Mouse (Mus musculus) hindbrain, embryonic 13.5 days (tissue): ENCODE measurements around the gene Prss3. TPM values are rescaled to one million over a fixed set of nuclear protein-coding genes. Genes with fewer than 3 reads are reported as not detected.
"Not testable (repeated sequence)": the region's sequence is repeated elsewhere in the genome, so short reads cannot be mapped to it uniquely, and the experiment has no call there.

Source experiments
- ATAC-seq: fragments of 200-750 bp; cut with Nextera tagmentation; 2 replicates; pipeline ENCODE4 v1.8.0; 2017; ENCODE audit warnings: moderate TSS enrichment; ENCODE audit not compliant: low FRiP score
- H3K27ac ChIP-seq: fragments of 300-500 bp; sonication (generic); 2 replicates; pipeline ENCODE4 v1.5.1; 2015; ENCODE audit warnings: inconsistent platforms, mild to moderate bottlenecking, moderate library complexity
- H3K27me3 ChIP-seq: fragments of 300-500 bp; sonication (generic); 2 replicates; pipeline ENCODE4 v1.6.1; 2015; ENCODE audit warnings: mild to moderate bottlenecking, inconsistent platforms
- H3K36me3 ChIP-seq: fragments of 300-500 bp; sonication (generic); 2 replicates; pipeline ENCODE4 v1.6.1; 2015; ENCODE audit warnings: mild to moderate bottlenecking, inconsistent platforms
- H3K4me1 ChIP-seq: fragments of 300-500 bp; sonication (generic); replicated peaks from 2 replicates; pipeline ENCODE4 v1.6.1; 2015; ENCODE audit warnings: inconsistent platforms
- H3K4me2 ChIP-seq: fragments of 300-500 bp; sonication (generic); 2 replicates; pipeline ENCODE4 v1.6.1; 2015; ENCODE audit warnings: inconsistent platforms, mild to moderate bottlenecking, moderate library complexity
- H3K4me3 ChIP-seq: fragments of 300-500 bp; sonication (generic); 2 replicates; pipeline ENCODE4 v1.5.1; 2015; ENCODE audit warnings: mild to moderate bottlenecking, inconsistent platforms
- H3K9ac ChIP-seq: fragments of 300-500 bp; sonication (generic); 2 replicates; pipeline ENCODE4 v1.6.1; 2015; ENCODE audit warnings: mild to moderate bottlenecking, inconsistent platforms
- H3K9me3 ChIP-seq: fragments of 300-500 bp; sonication (generic); 2 replicates; pipeline ENCODE4 v1.6.1; 2016; ENCODE audit warnings: inconsistent platforms
- WGBS: fragments of 180-500 bp; shearing (Covaris S2); methylation state at CpG from one replicate; pipeline ENCODE4 v1.1.7; 2015; 5-methylcytosine and 5-hydroxymethylcytosine counted together
- polyA plus RNA-seq: library from polyadenylated mRNA; unstranded; fragments of >200 nt; fragmentation: Nextera tagmentation; extraction: Ambion mirVana; gene quantifications from 2 replicates; pipeline ENCODE4 v1.2.1, GENCODE M21; 2015

Prss3 gene
- 0.31 TPM in 1 of 2 replicates, not detected in the other for polyA plus RNA-seq

DNA sequence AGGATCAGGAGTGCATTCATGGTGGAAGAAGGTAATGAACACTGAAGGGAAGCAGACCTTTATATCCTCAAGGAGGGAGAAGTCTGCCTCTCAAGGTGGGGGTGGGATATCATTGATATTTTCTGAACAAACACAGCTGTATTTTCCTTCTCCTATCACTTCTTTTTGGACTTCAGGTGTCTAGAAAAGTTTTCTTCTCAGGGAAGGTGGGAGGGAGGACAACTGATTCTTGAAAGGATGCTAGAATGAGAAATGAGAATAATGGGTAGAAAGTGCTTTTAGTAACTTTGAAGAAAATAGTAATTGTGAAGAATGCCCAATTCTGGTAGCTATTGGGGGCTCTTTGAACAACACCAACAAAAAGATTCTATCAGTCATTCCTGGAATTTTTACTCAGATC, at the start of gene Prss3:
TSS of gene Prss3 (minus strand) at position 101 of the 400 bp plus-strand sequence.
- H3K27ac ChIP-seq, H3K9ac ChIP-seq, H3K27me3 ChIP-seq, ATAC-seq, H3K4me3 ChIP-seq, H3K36me3 ChIP-seq, H3K4me2 ChIP-seq, H3K4me1 ChIP-seq, H3K9me3 ChIP-seq: not testable (repeated sequence)

DNA sequence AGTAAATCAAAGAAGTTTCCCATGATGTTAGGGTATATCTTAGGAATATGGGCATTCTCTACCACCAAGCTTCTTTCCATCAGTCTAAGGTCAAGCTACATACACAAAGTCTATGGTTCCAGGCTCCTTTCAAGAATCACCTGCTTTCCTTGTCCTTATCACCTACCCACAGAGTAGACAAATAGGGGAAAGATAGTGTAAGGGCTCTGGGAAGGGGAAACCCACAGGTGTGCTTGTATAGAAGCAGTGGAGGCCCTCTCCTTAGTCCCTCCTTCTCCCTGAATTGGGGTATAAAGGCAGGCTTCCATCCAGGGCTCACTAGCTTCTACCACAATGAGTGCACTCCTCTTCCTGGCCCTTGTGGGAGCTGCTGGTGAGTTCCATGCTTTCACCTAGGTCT, 14.6 kb upstream of the Prss3 start, which contains the start of gene Gm5771:
TSS of gene Gm5771 (plus strand) at position 301 of the 400 bp plus-strand sequence.
- ATAC-seq, H3K9me3 ChIP-seq, H3K36me3 ChIP-seq, H3K27me3 ChIP-seq, H3K4me3 ChIP-seq, H3K4me2 ChIP-seq, H3K27ac ChIP-seq, H3K4me1 ChIP-seq, H3K9ac ChIP-seq: not testable (repeated sequence)

DNA sequence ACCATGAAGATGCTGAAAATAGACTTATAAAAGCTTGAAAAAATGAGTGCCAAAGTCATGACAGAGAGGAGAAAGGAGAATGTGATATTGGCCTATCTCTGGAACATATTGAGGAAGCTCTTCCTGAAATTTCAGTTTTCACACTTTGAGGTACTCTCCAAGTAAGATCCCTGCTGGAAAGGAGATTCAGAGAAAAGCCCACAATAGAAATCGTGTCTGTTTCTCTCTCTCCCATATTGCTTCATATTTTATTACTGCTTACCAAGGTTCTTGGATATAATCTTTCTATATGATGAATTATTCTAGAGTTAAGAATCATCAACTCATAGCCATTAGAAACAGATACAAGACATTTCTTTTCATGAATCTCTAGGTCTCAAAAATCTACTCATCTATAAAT, 14.2 kb upstream of the Prss3 start:
- 73% methylated on average over 1 of the region's 1 CpGs for WGBS
- not testable (repeated sequence) for H3K27ac ChIP-seq, H3K27me3 ChIP-seq, H3K9ac ChIP-seq, H3K9me3 ChIP-seq, H3K36me3 ChIP-seq, ATAC-seq, H3K4me3 ChIP-seq, H3K4me1 ChIP-seq, H3K4me2 ChIP-seq

- Histone ChIP-seq H3K36me3 (no peaks in the 10 kb centered on the region), H3K4me1 (no peaks in the 10 kb centered on the region), H3K4me2 (no peak overlapping the region), H3K9me3 (no peaks in the 10 kb centered on the region), H3K27me3 (no peaks in the 10 kb centered on the region), H3K4me3 (no peak overlapping the region), H3K9ac (no peak overlapping the region), H3K27ac (no peak overlapping the region)
- no peak for ATAC-seq
- 83% methylated on average over 2 of the region's 2 CpGs for WGBS
Measured at GRCm38 (mm10) chr6:41386781-41387180, 9.3 kb upstream of the Prss3 start.

DNA sequence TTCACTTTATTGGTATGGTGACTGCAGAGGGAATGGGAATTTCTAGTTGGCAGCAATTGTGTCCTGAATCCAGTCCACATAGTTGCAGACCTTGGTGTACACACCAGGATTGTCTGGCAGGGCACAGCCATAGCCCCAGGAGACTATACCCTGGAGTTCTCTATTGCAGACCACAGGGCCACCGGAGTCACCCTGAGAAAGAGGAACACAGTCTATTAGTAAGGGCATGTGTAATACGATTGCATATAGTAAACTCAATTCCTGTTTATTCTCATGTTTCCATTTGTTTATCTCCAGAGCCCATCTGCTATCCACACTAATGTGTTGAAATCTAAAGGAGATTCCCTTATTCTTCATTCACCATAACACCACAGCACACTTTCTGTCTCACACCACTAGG, 3.7 kb downstream of the Prss3 start:
- not testable (repeated sequence) for H3K9me3 ChIP-seq, H3K9ac ChIP-seq, H3K27ac ChIP-seq, ATAC-seq, H3K4me1 ChIP-seq, H3K4me3 ChIP-seq, H3K4me2 ChIP-seq, H3K36me3 ChIP-seq, H3K27me3 ChIP-seq
- WGBS = 100% methylated on average over 1 of the region's 2 CpGs

GRCm38 (mm10) chr6:41353932-41354331, 23.5 kb downstream of the Prss3 start, which contains the start of gene Try10:
Gene Try10, plus strand, starts transcription at chr6:41354105.
- H3K36me3 ChIP-seq = no peaks in the 10 kb centered on the region
- H3K27ac ChIP-seq = no peak within 1 kb of the TSS
- H3K4me3 ChIP-seq = no peak within 1 kb of the TSS
- no peaks in the 10 kb centered on the region for H3K27me3 ChIP-seq
- H3K9ac ChIP-seq = no peak within 1 kb of the TSS
- no peaks in the 10 kb centered on the region for H3K4me1 ChIP-seq
- no peak within 1 kb of the TSS for H3K4me2 ChIP-seq
- 92% methylated on average over 2 of the region's 2 CpGs for WGBS
- no peak for ATAC-seq
- no peaks in the 10 kb centered on the region for H3K9me3 ChIP-seq

Other genes starting within 250 kb of the Prss3 start
- gene Try4, start 75.4 kb downstream of the Prss3 start, polyA plus RNA-seq = not detected in 2 replicates
- 0.50 and 0.51 TPM in 2 replicates for gene Try5, start 60.8 kb downstream of the Prss3 start, polyA plus RNA-seq
- gene Try10, start 23.6 kb downstream of the Prss3 start, polyA plus RNA-seq = not detected in 2 replicates
- gene Gm5771, start 14.7 kb upstream of the Prss3 start, polyA plus RNA-seq = not detected in 2 replicates
- gene Gm10334, start 68.5 kb upstream of the Prss3 start, polyA plus RNA-seq = 0.19 TPM in 1 of 2 replicates, not detected in the other
- not detected in 2 replicates for gene Prss1, start 81.3 kb upstream of the Prss3 start, polyA plus RNA-seq
- not detected in 2 replicates for gene Prss2, start 144.1 kb upstream of the Prss3 start, polyA plus RNA-seq
- gene Ephb6, start 227.8 kb upstream of the Prss3 start, polyA plus RNA-seq = 28.3 and 29.5 TPM in 2 replicates